Mouse (Mus musculus) heart, embryonic 11.5 days (tissue): ENCODE measurements around the gene Evi5. TPM values are rescaled to one million over a fixed set of nuclear protein-coding genes. Genes with fewer than 3 reads are reported as not detected.

ENCODE experiments used
- ATAC-seq: fragments of 200-750 bp; cut with Nextera tagmentation; replicated peaks from 2 replicates; pipeline ENCODE4 v1.8.0; 2017; ENCODE audit warnings: moderate library complexity; ENCODE audit not compliant: insufficient number of reproducible peaks, low FRiP score, low TSS enrichment
- H3K27ac ChIP-seq: fragments of 300-500 bp; sonication (generic); 2 replicates; pipeline ENCODE4 v1.5.1; 2014; ENCODE audit warnings: mild to moderate bottlenecking, low read depth, low read length
- H3K27me3 ChIP-seq: fragments of 300-500 bp; sonication (generic); 2 replicates; pipeline ENCODE4 v1.6.1; 2014; ENCODE audit warnings: mild to moderate bottlenecking, low read length, mixed read lengths; ENCODE audit not compliant: control insufficient read depth, insufficient read depth
- H3K36me3 ChIP-seq: fragments of 300-500 bp; sonication (generic); 2 replicates; pipeline ENCODE4 v1.6.1; 2014; ENCODE audit warnings: mild to moderate bottlenecking, low read length, moderate library complexity, mixed read lengths; ENCODE audit not compliant: control insufficient read depth, insufficient read depth
- H3K4me1 ChIP-seq: fragments of 300-500 bp; sonication (generic); 2 replicates; pipeline ENCODE4 v1.6.1; 2014; ENCODE audit warnings: low read length; ENCODE audit not compliant: control insufficient read depth, insufficient read depth
- H3K4me2 ChIP-seq: fragments of 300-500 bp; sonication (generic); 2 replicates; pipeline ENCODE4 v1.6.1; 2014; ENCODE audit warnings: mild to moderate bottlenecking, moderate library complexity
- H3K4me3 ChIP-seq: fragments of 300-500 bp; sonication (generic); 2 replicates; pipeline ENCODE4 v1.5.1; 2014; ENCODE audit warnings: low read depth, low read length
- H3K9ac ChIP-seq: fragments of 300-500 bp; sonication (generic); 2 replicates; pipeline ENCODE4 v1.6.1; 2014; ENCODE audit warnings: mild to moderate bottlenecking, low read depth, low read length, moderate library complexity
- H3K9me3 ChIP-seq: fragments of 300-500 bp; sonication (generic); replicated peaks from 2 replicates; pipeline ENCODE4 v1.6.1; 2016; ENCODE audit warnings: low read length; ENCODE audit not compliant: control insufficient read depth
- WGBS: fragments of 180-500 bp; shearing (Covaris S2); extraction: QIAGEN DNeasy Blood & Tissue Kit; methylation state at CpG from one replicate; pipeline ENCODE4 v1.1.7; 2014; ENCODE audit not compliant: insufficient replicate concordance; 5-methylcytosine and 5-hydroxymethylcytosine counted together
- polyA plus RNA-seq: library from polyadenylated mRNA; unstranded; fragments of >200 nt; fragmentation: Nextera tagmentation; extraction: Ambion mirVana; gene quantifications from 2 replicates; pipeline ENCODE4 v1.2.1, GENCODE M21; 2014

Gene Evi5
- polyA plus RNA-seq, 1 experiment from 2014 or later: 46.7 TPM

- Histone ChIP-seq H3K27ac (no peak overlapping the region), H3K9ac (no peak overlapping the region), H3K4me1 (no peaks in the 10 kb centered on the region), H3K27me3 (0 out of 2 replicates have a peak, but pooled peaks cover 3% of the 10 kb centered on the region), H3K36me3 (no peaks in the 10 kb centered on the region), H3K9me3 (no peaks in the 10 kb centered on the region; the same call in 1 of the 2 replicates), H3K4me2 (no peak overlapping the region), H3K4me3 (no peak overlapping the region)
- no peak for ATAC-seq
- WGBS: 73% methylated on average over 3 of the region's 3 CpGs
These were observed 179.9 kb downstream of the Evi5 start for GRCm38 (mm10) chr5:107695019-107695418.

Other genes with a start within 250 kb of the Evi5 start
- not detected in 2 replicates for gene Gfi1, start 149.1 kb downstream of the Evi5 start, polyA plus RNA-seq
- 0.57 TPM in 1 of 2 replicates, not detected in the other for gene Ube2d2b, start 45.0 kb downstream of the Evi5 start, polyA plus RNA-seq
- gene Rpl5, start 25.4 kb upstream of the Evi5 start, polyA plus RNA-seq: 55.2 and 69.9 TPM in 2 replicates
- gene Fam69a, start 112.0 kb upstream of the Evi5 start, polyA plus RNA-seq: 20.0 and 20.6 TPM in 2 replicates
- 88.2 and 88.4 TPM in 2 replicates for gene Mtf2, start 190.6 kb upstream of the Evi5 start, polyA plus RNA-seq